Mouse (Mus musculus): ENCODE results near the gene Adprhl2. TPM values are rescaled to one million over a fixed set of nuclear protein-coding genes. Genes with fewer than 3 reads are reported as not detected.

Gene Adprhl2
- polyA plus RNA-seq, 1 experiment from 2014 or later: 59.0 TPM

Other genes with a start within 250 kb of the Adprhl2 start
- 54.8 and 57.5 TPM in 2 replicates for gene Lsm10, start 225.1 kb downstream of the Adprhl2 start, polyA plus RNA-seq (2015; fragmentation: Nextera tagmentation; extraction: Ambion mirVana)
- 26.1 and 28.5 TPM in 2 replicates for gene Stk40, start 217.7 kb downstream of the Adprhl2 start, polyA plus RNA-seq (2015; fragmentation: Nextera tagmentation; extraction: Ambion mirVana)
- 34.7 and 35.4 TPM in 2 replicates for gene Eva1b, start 174.0 kb downstream of the Adprhl2 start, polyA plus RNA-seq (2015; fragmentation: Nextera tagmentation; extraction: Ambion mirVana)
- 13.2 and 13.9 TPM in 2 replicates for gene Sh3d21, start 158.2 kb downstream of the Adprhl2 start, polyA plus RNA-seq (2015; fragmentation: Nextera tagmentation; extraction: Ambion mirVana)
- gene Thrap3, start 118.9 kb downstream of the Adprhl2 start, polyA plus RNA-seq (2015; fragmentation: Nextera tagmentation; extraction: Ambion mirVana): 132 and 141 TPM in 2 replicates
- 13.1 and 16.7 TPM in 2 replicates for gene Map7d1, start 65.4 kb downstream of the Adprhl2 start, polyA plus RNA-seq (2015; fragmentation: Nextera tagmentation; extraction: Ambion mirVana)
- 105 and 107 TPM in 2 replicates for gene Trappc3, start 59.4 kb downstream of the Adprhl2 start, polyA plus RNA-seq (2015; fragmentation: Nextera tagmentation; extraction: Ambion mirVana)
- gene Col8a2, start 34.9 kb downstream of the Adprhl2 start, polyA plus RNA-seq (2015; fragmentation: Nextera tagmentation; extraction: Ambion mirVana): 3.5 and 4.5 TPM in 2 replicates
- 4.8 and 5.6 TPM in 2 replicates for gene Tekt2, start 4.0 kb upstream of the Adprhl2 start, polyA plus RNA-seq (2015; fragmentation: Nextera tagmentation; extraction: Ambion mirVana)
- 9.7 and 10.6 TPM in 2 replicates for gene Ago3, start 107.9 kb upstream of the Adprhl2 start, polyA plus RNA-seq (2015; fragmentation: Nextera tagmentation; extraction: Ambion mirVana)
- gene Ago1, start 146.9 kb upstream of the Adprhl2 start, polyA plus RNA-seq (2015; fragmentation: Nextera tagmentation; extraction: Ambion mirVana): 3.3 and 3.5 TPM in 2 replicates
- gene Ago4, start 211.8 kb upstream of the Adprhl2 start, polyA plus RNA-seq (2015; fragmentation: Nextera tagmentation; extraction: Ambion mirVana): 0.65 and 0.86 TPM in 2 replicates
- 20.8 and 26.5 TPM in 2 replicates for gene Clspn, start 235.2 kb upstream of the Adprhl2 start, polyA plus RNA-seq (2015; fragmentation: Nextera tagmentation; extraction: Ambion mirVana)

Measured in intestine, embryonic 16.5 days (tissue).